Mouse (Mus musculus) naive thymus-derived CD4-positive, alpha-beta T cell, adult 2 months (primary cell): Measurements from ENCODE around the gene Ch25h.

ENCODE experiments used
- DNase-seq: peaks from one replicate; pipeline ENCODE4 v3.0.0-alpha.2; 2011; ENCODE audit warnings: low read depth

Ch25h gene

DNA sequence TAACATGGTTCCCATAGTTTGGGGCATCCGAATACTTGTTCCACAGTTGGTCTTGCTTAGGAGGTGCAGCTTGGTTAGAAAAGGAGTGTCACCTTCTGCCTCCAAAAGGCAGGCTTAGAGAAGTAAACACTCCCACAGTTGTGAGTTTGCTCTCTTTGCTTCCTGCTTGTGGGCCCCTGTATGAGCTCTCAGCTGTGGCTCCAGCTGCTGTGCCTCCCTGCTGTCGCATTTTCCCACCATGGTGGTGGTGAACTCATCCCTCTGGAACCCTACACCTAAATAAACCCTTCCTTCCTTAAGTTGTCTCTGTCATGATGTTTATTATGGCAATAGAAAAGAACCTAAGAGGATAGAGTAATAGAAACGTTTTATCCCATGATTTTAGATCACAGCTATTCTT, 6.2 kb downstream of the Ch25h start:
- no peak for DNase-seq

DNA sequence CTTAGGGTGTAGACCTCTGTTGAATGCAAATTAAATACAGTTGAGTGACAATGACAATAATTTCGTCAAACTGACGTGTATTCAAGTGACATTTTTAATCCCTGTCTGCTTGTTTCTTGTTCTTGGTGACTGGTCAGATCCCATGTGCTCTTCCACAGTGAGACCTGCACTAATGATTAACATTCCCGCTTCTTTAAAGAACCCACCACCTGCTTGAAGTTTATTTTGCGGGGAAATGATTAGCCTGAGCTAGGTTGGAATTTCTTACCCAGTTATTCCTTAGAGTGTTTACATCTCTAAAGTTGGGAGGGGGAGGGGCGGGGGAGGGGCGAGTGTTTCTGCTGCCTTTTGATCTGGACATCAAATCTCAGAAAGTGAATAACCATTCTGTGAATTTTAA, 6.7 kb downstream of the Ch25h start:
- DNase-seq: no peak

DNA sequence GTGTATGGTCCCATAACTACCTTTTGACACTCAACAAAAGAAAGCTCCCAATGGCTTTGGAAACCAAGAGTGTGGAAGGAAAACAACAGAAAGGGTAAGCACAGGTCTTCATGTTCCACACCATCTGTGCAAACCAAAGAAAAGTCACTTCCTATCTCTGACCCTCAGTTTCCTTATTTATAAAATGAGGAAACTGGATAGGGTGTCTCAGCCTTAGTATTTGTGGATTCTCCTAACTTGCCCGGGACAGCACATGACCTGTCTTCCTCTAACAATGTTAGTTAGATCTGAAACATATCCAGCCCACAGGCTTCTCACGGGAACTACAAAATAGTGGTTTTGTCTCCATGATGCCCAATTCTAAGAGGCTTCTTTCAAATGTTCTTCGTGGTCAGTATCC, 10.5 kb downstream of the Ch25h start:
- DNase-seq: no peak

DNA sequence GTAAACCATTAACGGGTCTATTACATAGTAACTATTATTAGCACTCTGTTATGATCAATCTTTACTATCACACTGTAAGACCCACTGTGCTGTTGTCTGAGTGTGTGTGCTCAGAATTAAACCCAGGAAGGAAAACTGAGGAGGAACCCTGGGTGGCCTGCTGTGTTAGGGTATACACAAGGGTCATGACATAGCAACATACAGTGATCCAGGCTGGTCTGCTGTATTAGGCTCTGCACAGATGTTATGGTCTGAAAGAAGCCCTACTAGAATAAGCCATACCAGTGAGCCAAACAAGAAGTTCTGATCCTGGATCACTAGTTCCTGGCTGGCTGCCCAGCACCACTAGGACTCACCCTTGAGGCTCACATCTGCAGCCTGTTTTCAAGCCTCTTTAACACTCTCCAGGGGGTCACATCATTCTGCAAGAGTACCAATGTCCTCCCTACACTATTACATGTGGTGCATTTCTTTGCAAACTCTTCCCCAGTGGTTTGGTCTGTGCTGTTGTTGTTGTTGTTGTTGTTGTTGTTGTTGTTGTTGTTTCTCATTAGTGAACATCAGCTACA, 13.4 kb downstream of the Ch25h start:
- no peak for DNase-seq

DNA sequence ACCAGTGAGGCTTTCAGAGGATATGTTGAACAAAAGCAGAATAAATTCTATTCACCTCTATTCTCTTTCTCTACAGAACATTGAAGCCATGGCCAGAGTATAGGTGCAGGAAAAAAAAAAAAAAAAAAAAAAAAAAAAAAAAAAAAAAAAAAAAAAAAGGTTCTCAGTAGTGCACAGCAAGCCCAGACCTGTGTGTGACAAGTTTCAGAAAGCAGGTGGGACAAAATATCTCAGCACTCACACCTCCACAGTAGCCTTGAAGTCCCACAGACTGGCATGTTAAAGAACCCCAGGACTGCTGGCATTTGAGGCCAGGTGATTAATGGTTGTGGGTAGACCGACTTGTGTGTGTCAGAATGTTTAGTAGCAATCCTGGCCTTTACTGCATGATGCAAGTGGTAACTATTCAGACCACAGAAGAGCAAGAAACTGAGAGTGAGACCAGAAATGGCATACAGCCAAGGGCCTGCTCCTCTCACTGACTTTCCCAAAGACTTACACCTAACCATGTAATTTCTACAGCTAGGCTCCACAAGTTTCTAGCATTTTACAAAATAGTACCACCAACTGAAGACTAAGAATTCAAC, 24.1 kb downstream of the Ch25h start:
- DNase-seq: no peak

DNA sequence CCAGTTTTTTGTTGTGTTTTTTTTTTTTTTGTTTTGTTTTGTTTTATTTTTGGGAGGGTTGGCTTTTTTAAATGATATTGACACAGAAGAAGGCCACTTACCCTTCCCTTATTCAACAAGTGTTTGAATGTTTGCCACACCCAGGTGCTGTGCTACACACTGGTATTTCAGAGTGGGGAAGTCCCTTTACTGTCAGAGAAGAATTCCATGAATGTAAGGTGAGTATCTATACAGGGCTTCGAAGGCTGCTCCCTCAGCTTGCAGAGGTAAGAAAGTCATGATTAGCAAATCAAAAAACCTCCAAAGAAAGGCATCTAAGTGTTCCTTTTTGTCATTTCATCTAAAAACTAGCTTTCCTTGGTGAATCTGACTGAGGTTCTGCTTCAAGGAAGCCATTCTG, 26.1 kb downstream of the Ch25h start:
- DNase-seq: no peak

DNA sequence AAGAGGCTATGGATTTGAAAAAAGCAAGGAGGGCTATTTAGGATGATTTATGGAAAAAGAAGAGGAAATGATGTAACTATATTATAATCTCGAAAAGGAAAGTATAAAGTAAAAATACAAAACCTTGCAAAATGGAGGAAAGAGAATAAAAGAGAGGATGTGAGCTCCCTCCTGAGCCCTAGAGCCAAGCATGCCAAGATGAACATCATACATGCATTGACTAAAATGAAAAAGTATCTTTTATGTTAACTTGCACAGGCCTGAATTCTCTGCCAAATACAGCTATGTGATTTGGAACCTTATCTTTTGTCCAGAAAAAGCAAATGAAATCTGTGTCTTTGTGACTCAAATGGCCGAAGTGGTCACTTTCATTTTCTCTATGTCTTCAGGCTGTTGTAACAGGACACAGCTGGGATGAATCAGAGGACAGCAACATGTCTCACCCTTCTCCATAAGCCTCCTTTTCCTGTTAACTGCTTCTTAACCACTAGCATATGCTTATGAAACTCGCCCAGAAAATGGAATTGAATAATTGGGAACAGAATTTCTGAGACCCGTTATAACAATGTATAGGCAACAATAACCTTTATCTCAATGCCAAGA, 29.5 kb downstream of the Ch25h start:
- DNase-seq: no peak

DNA sequence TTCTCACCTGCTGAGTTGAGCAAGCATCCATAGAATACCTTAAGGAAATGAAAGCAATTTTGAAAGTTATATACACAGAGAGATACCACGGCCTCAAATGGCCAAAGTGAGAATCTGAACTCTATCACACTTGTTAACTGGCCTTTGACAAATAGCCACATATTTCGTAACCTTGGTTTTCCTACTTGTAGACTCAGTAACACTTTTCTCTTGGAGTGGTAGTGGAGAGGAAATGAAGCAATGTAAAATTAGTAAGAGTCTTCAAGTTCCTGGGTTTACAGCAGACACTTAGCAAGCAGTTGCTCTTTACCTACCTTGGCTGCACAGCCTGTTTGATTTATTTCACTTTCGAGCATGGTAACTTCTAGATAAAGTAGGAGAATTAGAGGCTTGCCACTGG, 30.2 kb downstream of the Ch25h start:
- DNase-seq: no peak

DNA sequence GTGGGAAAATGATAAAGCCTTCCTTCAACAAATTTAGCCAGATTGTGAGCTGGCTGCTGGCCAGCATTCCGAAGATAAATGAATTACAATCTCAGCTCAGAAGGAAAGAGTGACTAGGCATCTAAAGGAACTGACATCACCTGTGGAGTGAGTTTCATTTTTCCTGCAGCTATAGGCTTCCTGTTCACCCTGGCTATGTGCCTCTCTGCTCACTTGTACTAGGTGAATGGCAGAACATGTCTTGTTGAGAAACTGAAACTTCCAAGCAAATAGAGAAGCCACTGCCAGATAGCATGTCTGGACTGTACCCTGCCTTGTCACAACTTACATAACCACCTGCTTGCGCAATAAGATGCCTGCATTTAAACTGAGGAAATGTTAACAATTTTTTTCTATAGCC, 33.0 kb downstream of the Ch25h start:
- DNase-seq: no peak

DNA sequence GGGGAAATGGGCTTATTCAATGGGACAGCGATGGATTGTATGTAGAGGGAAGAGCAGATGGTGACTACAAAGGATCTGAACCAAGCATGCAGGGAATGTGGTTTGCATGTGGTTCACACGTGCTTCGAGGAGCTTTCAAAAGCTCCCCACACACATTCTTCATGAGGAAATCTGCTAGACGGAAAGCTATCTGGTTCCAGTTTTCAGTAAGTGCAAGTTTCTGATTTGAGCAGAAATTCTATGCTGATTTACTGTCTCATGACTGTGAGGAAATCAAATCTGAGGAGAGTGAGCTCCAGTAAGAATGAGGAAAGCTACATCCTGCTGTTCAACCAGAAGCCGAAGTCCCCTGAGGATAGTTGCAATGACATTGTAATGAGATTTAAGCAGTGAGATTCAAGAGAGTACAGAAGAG, 39.8 kb downstream of the Ch25h start:
- DNase-seq: no peak

DNA sequence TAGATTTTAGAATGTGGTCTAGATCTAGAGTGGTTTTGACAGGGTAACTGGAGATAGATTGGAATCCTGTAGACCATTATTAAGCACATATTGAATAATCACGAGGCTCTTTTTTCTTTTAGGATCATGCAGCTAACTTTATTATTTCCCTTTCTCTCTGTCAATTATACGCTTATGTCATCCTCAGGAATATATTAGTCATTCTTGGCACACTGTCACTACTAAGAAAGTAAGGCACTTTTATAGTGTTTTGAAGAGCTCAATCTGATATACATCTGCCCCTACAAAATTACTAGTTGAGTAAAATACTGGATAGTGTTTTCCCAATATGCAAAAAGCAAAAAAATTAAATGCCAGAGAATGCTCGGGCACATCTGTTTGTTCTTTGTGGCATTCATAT, 43.6 kb downstream of the Ch25h start:
- no peak for DNase-seq

DNA sequence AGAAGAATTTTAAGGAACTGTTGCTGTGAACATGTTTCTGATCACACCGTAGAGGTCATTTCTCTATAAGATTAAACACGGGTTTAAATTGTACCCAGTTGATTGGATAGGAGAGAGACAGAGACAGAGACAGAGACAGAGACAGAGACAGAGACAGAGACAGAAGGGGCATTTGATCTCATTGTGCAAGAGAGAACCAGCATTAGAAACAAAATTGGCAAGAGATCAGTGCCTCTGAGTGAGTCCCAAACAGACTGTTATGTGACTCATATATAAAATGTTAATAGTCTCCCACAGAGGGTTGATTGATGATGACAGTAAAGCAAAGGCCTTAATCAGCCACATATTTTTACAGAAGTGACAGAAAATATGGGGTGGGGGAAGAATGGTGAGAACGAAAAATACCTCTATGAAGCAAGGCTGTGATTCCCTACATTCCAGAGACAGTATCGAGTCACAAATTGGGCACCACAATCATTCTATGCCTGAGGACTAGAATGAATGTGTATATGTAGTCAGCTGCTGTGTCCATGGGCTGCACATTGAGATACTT, 51.1 kb downstream of the Ch25h start:
- no peak for DNase-seq
